Mouse (Mus musculus) megakaryocyte, adult 5-6 weeks (primary cell): ENCODE measurements around the gene Trmu. TPM values are rescaled to one million over a fixed set of nuclear protein-coding genes. Genes with fewer than 3 reads are reported as not detected.
"Not testable (repeated sequence)": the region's sequence is repeated elsewhere in the genome, so short reads cannot be mapped to it uniquely, and the experiment has no call there.

Source experiments
- ATAC-seq: 2 replicates; pipeline ENCODE4 v1.8.0; 2016; ENCODE audit warnings: mild to moderate bottlenecking, inconsistent platforms; ENCODE audit not compliant: poor library complexity, severe bottlenecking
- total RNA-seq, 2 experiments: library from RNA; stranded (forward) in 1 of 2; stranded (reverse) in 1 of 2; fragments of 153-499, 151-499 nt in 1 of 2; fragments of 221-1000, 200-1000 nt in 1 of 2; gene quantifications; 2 replicates each; pipeline versions ENCODE4 v1.2.3 to v1.2.4; 2015 to 2017

The Trmu gene
- total RNA-seq (2015) = 9.0 and 9.3 TPM in 2 replicates
- 8.8 and 20.9 TPM in 2 replicates for total RNA-seq (2017)

- peak; percentile 94 for ATAC-seq
These were observed at the start of gene Trmu for GRCm38 (mm10) chr15:85878848-85879497. Gene Trmu (plus strand): TSS chr15:85879312.

GRCm38 (mm10) chr15:85829470-85829869 lies 49.6 kb upstream of the Trmu start:
- ATAC-seq = no peak

DNA sequence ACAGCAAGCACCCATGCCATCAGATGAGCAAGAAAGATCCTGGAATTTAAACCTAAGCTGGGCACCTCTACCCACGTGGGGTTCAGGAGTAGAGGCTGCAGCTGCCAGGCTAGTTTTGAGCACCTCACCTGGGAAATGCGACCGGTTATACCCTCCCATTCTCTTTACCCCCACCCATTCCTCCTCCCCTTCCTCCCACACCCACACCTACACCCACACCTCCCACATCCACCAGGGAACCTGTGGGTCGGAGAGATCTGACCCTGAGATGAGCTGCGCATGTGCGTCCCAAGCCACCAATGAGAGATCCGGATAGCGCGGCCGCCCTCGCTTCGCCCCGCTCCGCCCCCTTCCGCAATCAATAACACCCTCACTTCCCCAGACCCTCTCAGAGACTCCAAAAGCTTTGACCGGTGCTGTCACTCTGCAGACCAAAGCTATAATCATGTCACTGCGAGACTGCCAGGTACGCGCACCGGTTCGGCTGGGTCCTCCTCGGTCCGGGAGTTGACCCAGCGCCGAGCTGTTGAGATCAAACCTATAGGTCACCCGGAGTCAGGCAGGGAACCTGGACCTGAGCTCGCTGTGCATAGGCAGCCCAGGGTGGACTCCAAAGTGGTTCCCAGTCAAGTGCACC lies 47.0 kb upstream of the Trmu start, which contains the start of gene Ttc38:
Gene Ttc38, plus strand, starts transcription at position 353 of the 637 bp plus-strand sequence.
- peak; percentile 97 for ATAC-seq

- peak; percentile 33 for ATAC-seq
These were observed 46.5 kb upstream of the Trmu start for GRCm38 (mm10) chr15:85832599-85832998.

- no peak for ATAC-seq
These were observed 43.8 kb upstream of the Trmu start for GRCm38 (mm10) chr15:85835335-85835734.

DNA sequence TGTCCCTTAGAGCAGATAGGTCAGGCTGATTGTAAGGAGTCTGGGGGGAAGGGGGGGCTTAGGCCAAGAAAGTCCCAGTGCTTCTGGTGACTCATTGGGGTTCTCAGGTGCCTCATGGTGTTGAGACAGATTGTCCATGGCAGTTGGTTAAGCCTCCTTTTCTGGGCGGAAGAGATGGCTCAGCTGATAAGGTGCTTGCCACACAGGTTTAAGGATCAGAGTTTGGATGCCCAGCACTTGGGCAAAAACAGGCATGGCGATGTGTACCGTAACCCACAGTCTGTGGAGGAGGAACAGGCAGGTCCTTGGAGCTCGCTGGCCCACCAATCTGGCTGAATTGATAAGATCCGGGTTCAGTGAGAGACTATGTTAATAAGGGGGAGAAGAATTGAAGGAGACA lies 42.2 kb upstream of the Trmu start:
- ATAC-seq = no peak

DNA sequence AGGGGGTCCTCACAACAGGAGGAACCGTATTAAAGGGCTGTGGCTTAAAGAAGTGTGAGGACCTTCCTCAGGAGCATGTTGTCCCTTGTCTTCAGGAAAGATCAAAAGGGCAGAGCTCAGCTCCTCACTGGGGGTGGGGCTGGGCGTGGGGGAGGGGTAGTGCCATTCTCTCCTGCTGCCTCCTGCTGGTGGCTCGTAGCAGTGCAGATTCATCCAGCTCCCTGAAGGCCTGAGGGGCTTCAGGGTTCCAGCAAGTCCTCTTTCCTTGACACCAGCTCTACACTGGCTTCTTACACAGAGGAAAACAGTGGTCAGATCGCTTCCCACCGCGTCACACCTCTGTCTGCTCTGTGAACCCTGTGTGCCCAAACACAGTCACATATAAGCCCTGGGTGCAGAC lies 38.1 kb upstream of the Trmu start:
- no peak for ATAC-seq

- ATAC-seq = no peak
These were observed 37.2 kb upstream of the Trmu start for GRCm38 (mm10) chr15:85841796-85842360.

GRCm38 (mm10) chr15:85845071-85845470 lies 34.0 kb upstream of the Trmu start:
- no peak for ATAC-seq

DNA sequence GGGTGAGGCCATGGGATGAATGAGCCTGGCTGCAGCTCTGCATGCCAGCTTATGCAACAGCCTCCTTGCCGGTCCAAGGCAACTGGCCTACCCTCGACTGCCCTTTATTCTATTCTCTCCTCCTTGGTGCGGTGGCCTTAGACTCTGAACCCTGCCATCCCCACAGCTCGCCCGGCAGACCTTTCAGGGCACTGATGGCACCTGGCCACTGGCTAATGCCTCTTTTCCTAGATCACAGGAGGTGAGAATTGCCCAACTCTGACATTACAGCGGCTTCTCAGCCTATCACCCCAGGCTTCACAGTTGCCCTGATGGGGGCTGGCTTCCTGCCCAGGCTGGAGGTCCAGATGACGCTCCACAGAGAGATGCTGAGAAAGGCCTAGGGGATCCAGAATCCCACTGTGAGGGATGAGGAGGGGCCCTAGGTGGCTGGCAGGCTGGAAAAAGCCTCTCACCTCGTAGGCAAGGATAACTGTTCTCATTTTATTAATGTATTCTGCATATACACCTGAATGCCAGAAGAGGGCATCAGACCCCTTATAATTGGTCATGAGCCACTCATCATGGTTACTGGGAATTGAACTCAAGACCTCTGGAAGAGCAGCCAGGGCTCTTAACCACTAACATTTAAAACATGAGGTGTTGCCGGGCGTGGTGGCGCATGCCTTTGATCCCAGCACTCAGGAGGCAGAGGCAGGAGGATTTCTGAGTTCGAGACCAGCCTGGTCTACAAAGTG lies 27.3 kb upstream of the Trmu start:
- ATAC-seq = no peak

GRCm38 (mm10) chr15:85858980-85859489 lies 20.1 kb upstream of the Trmu start:
- peak; percentile 46 for ATAC-seq

DNA sequence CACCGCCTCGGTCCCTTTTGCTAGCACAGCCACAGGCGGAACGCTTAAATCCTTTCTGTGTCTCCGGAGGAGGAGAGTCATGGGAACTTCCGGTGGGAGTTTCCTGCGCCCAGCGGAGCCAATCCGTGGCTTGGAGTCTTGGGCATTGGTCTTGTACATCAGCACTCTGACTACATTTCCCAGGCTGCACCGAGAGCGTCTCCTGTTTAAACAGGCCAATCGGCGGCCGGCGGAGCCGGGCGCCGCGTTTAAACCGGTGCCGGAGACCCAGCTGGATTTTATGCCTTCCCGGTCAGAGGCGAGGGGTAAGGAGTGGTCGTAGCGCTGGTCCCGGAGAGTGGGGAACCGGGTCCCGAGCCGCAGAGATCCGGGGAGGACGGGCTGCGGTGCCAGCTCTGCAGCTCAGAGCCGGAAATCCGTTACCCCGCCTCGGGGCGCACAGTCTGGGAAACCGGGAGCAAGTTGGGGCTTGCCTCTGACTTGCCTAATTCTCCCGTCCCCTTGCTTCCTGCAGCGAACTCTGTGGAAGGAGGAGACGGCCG lies 19.6 kb upstream of the Trmu start, which contains the start of gene Gtse1:
Gene Gtse1, plus strand, starts transcription at position 256 of the 542 bp plus-strand sequence.
- peak; percentile 100 for ATAC-seq

DNA sequence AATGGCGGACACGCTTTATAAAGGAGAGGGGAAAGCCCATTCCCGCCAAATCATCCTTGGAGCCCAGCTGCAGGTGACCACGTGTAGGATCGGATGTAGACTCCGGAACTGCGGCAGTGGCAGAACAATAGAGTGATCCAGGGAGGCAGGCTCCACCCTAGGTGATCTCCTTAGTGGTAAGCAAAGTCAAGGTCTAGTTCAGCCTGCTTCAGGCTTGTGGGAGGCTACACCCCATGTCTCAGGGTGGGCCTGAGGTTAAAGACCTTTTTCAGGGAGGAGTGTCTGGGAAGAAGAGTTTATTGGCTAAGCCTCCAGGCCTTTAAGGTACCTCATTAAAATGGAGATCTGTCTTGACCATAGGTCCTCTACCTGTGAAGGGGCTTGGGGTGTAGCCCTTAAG lies 13.2 kb upstream of the Trmu start:
- ATAC-seq = not testable (repeated sequence)

DNA sequence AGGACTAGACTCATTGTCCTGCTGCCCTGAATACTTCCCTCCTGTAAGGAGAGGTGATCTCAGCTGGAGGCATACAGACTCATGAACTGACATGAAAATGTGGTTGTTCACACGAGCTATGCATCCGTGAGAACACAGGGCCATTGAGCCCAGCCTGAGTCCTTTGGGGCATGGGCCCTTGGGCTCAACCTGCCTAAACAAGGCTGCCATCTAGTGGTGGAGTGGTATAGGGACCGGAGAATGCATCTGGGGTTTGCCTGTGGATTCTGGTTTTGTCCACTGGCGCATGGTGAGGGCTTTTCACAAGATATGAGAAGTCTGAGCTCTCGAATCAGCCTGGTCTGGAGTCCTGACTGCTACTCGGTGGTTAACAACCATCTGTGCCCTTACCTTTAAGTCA lies 11.4 kb upstream of the Trmu start:
- peak; percentile 93 for ATAC-seq

DNA sequence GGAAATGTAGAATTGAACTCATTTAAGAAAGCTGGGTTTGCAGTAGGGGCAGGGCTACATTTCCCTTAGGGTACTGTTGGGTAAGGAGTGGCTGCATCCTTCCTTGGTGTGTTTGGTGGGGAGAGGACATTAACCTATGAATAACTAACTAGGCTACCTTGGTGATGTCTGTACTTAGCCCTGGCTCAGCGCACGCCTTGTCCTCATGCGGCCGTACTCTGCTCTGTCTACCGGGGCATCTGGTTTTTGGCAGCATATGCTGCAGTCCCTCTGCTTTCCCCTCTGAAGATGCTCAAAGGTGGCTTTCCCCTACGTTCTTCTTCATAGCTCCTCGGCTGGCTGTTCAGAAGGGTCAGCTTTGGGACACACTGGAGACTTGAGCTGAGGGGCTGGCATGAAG lies 1.8 kb upstream of the Trmu start:
- ATAC-seq = no peak

- ATAC-seq = 0 out of 2 replicates have a peak, but pooled peaks have one; percentile 14
These were observed 385 bp downstream of the Trmu start for GRCm38 (mm10) chr15:85879498-85879895.

DNA sequence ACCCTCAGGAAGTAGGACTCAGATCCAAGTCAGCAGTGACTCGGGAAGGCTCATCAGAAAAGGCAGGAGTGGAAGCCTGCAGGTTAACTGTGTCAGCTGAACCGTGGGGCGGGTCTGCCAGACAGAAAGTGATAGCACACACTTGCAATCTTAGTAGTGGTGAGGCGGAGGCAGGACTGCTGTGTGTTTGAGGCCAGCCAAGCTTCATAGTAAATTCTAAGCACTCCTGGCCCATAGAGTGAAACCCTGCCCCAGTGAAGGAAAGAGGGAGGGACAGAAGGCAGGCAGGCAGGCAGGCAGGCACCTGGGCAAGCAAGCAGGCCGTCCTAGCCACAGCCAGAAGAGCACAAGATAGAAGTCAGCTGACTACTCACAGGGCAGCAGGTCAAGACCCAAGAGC lies 6.5 kb downstream of the Trmu start:
- no peak for ATAC-seq

DNA sequence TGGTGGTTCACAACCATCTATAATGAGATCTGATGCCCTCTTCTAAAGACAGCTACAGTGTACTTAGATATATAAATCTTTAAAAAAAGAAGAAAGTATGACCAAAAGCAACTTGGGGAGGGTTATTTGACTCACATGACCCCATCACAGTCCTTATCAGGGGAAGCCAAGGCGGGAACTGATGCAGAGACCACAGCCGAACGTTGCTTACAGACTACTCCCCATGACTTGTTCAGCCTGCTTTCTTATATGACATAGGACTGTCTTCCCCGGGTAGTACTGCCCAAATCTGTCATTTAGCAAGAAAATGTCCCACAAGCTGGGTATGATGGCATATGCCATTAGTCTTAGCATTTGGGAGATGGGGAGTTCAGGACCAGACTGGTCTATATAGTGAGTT lies 10.1 kb downstream of the Trmu start:
- ATAC-seq = no peak

DNA sequence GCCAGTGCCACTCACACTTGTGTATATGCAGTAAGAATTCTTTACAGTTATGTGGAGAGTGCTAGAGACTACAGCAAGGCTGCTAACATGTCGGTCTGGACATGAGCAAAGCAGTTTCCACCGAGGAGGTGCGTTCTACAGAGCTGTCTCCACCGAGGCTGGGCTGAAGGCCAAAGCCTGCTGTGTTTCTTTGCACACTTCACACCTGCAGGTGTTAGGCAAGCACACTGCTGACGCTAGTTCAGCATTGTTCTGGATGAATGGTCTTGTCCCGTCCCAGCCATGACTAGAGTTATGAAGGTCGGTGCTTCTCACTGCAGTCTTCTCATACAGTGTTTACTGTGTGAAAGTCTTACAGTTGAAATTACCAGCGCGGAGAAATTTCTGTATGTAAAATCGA lies 12.9 kb downstream of the Trmu start:
- ATAC-seq = no peak

- ATAC-seq = no peak
These were observed 13.5 kb downstream of the Trmu start for GRCm38 (mm10) chr15:85892498-85893118.
